In genomic region chr16:30038663-30039593, GRCm38 (mm10) we compare ENCODE assay signal across 9 mouse cellular contexts. TPM values are rescaled to one million over a fixed set of nuclear protein-coding genes. Genes with fewer than 3 reads are reported as not detected.
A peak's percentile ranks its signal among the peaks of the same experiment; 100 is the strongest.
DNase-seq lines count a peak whose midpoint lies in the region; ATAC-seq and TF ChIP-seq lines count a peak whose summit lies in the region.
"Had no signal": no experiment of that assay in that cellular context is flagged by ENCODE, and none has a peak within 500 bp of the region (broad histone marks: within the 10 kb centered on the region; RNA-seq: fewer than 3 reads in every experiment).

No protein-coding gene starts in this region.

- no peak; the same call in 1 of the 2 replicates for ATAC-seq in kidney, postnatal 0 days (replicated peaks; ENCODE audit: low FRiP score, low read depth)

- 26% methylated on average over 15 of the region's 17 CpGs for WGBS in kidney, postnatal 0 days
- 3% methylated on average over 14 of the region's 17 CpGs for WGBS in forebrain, embryonic 10.5 days

- H3K4me1 ChIP-seq in kidney, postnatal 0 days (replicated peaks; ENCODE audit: insufficient read depth, low read length): peaks cover 17% of the 10 kb centered on the region
- peaks cover 46% of the 10 kb centered on the region for H3K4me1 ChIP-seq in forebrain, embryonic 10.5 days

- no peaks in the 10 kb centered on the region for H3K9me3 ChIP-seq in kidney, postnatal 0 days (replicated peaks; ENCODE audit: low read length)
- no peaks in the 10 kb centered on the region for H3K9me3 ChIP-seq in forebrain, embryonic 10.5 days
- H3K9me3 ChIP-seq: liver, embryonic 15.5 days had no signal

- no peak overlapping the region for H3K27ac ChIP-seq in kidney, postnatal 0 days
- peak overlapping the region; percentile 73 for H3K27ac ChIP-seq in forebrain, embryonic 10.5 days
- H3K27ac ChIP-seq: liver, embryonic 15.5 days had no signal

- H3K4me3 ChIP-seq in kidney, postnatal 0 days (replicated peaks; ENCODE audit: low read depth, low read length): no peak overlapping the region
- peak overlapping the region; percentile 30 for H3K4me3 ChIP-seq in forebrain, embryonic 10.5 days
- H3K4me3 ChIP-seq: liver, embryonic 15.5 days had no signal

- H3K27me3 ChIP-seq in kidney, postnatal 0 days (ENCODE audit: insufficient read depth, low read length): 0 out of 2 replicates have a peak, but pooled peaks cover 4% of the 10 kb centered on the region
- peaks cover 80% of the 10 kb centered on the region for H3K27me3 ChIP-seq in forebrain, embryonic 10.5 days (ENCODE audit: poor library complexity, severe bottlenecking)
- H3K27me3 ChIP-seq: liver, embryonic 15.5 days had no signal

- no peaks in the 10 kb centered on the region for H3K36me3 ChIP-seq in kidney, postnatal 0 days (ENCODE audit: insufficient read depth, low read length)
- no peaks in the 10 kb centered on the region for H3K36me3 ChIP-seq in forebrain, embryonic 10.5 days (replicated peaks)
- H3K36me3 ChIP-seq: liver, embryonic 15.5 days had no signal

- no peak overlapping the region for H3K9ac ChIP-seq in kidney, postnatal 0 days (ENCODE audit: low read depth, low read length)
- H3K9ac ChIP-seq: liver, embryonic 15.5 days had no signal

- H3K4me2 ChIP-seq in kidney, postnatal 0 days (ENCODE audit: low read length): no peak overlapping the region
- H3K4me2 ChIP-seq: liver, embryonic 15.5 days had no signal

- DNase-seq in kidney, postnatal 0 days (ENCODE audit: low spot score): peak; percentile 55
- no peak for DNase-seq in kidney, postnatal 10 days
- peak; percentile 53 for DNase-seq in forebrain, embryonic 10.5 days (ENCODE audit: extremely low spot score, low spot score)
- DNase-seq in lung, postnatal 10 days: peak; percentile 68
- peak; percentile 38 to 79 for DNase-seq in spleen, postnatal 10 days (ENCODE audit: low spot score in 2 of 2)
- no peak for DNase-seq in ovary, postnatal 14 days (ENCODE audit: low spot score)
- DNase-seq in urinary bladder, adult 2 months (ENCODE audit: low spot score): no peak
- DNase-seq in left cerebral cortex, adult 9 months (ENCODE audit: low spot score in 2 of 2): no peak

- TF ChIP-seq CTCF in kidney, postnatal 0 days (IDR thresholded peaks at IDR 0.05; ENCODE audit: low read depth): no peak

RNA-seq across cellular contexts. Expression of gene Hes1, which starts 25.3 kb away (rescaled TPM):
- 87.1 and 102 TPM in 2 replicates for polyA plus RNA-seq in kidney, postnatal 0 days (2015; fragmentation: Nextera tagmentation; extraction: Ambion mirVana)
- 42.5 and 49.0 TPM in 2 replicates for polyA plus RNA-seq in forebrain, embryonic 10.5 days (2016; fragmentation: Nextera tagmentation; extraction: Ambion mirVana)
- polyA plus RNA-seq in urinary bladder, adult 2 months (2012; rRNA removed): 112 and 154 TPM in 2 replicates

Comparison
In these comparisons a context has a peak if more than half of its experiments do, and no peak if none do; other contexts are left out.
1. DNase-seq: peak in kidney, postnatal 0 days (single experiment), forebrain, embryonic 10.5 days (single experiment), lung, postnatal 10 days (single experiment) and spleen, postnatal 10 days (2 of 2); none in kidney, postnatal 10 days (single experiment), ovary, postnatal 14 days (single experiment), urinary bladder, adult 2 months (single experiment) and left cerebral cortex, adult 9 months (0 of 2).